Mouse (Mus musculus) CD8-positive naive resting alpha-beta T cell, adult 2 months (primary cell): ENCODE data around the gene Cd5.

ENCODE experiments used
- DNase-seq, 2 experiments: peaks; one replicate each; pipeline ENCODE4 v3.0.0; 2022; ENCODE audit warnings: low read depth in 2 of 2, low spot score in 2 of 2

Gene Cd5

GRCm38 (mm10) chr19:10731975-10732374, 6.8 kb downstream of the Cd5 start:
- DNase-seq: no peak

- DNase-seq: no peak
Observed at GRCm38 (mm10) chr19:10730469-10730868, 8.3 kb downstream of the Cd5 start.

- DNase-seq: no peak
Observed at GRCm38 (mm10) chr19:10729889-10730288, 8.9 kb downstream of the Cd5 start.

GRCm38 (mm10) chr19:10724629-10725363, 14.0 kb downstream of the Cd5 start:
- DNase-seq: no peak

GRCm38 (mm10) chr19:10723649-10724048, 15.2 kb downstream of the Cd5 start:
- DNase-seq: no peak

GRCm38 (mm10) chr19:10723084-10723483, 15.7 kb downstream of the Cd5 start:
- DNase-seq: no peak

GRCm38 (mm10) chr19:10721064-10721463, 17.7 kb downstream of the Cd5 start:
- DNase-seq: no peak

GRCm38 (mm10) chr19:10720524-10720923, 18.3 kb downstream of the Cd5 start:
- no peak for DNase-seq

GRCm38 (mm10) chr19:10719751-10720150, 19.1 kb downstream of the Cd5 start:
- no peak for DNase-seq

GRCm38 (mm10) chr19:10718251-10718775, 20.5 kb downstream of the Cd5 start:
- DNase-seq: no peak

GRCm38 (mm10) chr19:10715476-10715875, 23.3 kb downstream of the Cd5 start:
- no peak for DNase-seq

- peak; percentile 67 to 80 for DNase-seq
Observed at GRCm38 (mm10) chr19:10714682-10715475, 23.9 kb downstream of the Cd5 start.

- no peak for DNase-seq
Observed at GRCm38 (mm10) chr19:10714168-10714567, 24.6 kb downstream of the Cd5 start.

- DNase-seq: no peak
Observed at GRCm38 (mm10) chr19:10713551-10713950, 25.3 kb downstream of the Cd5 start.

GRCm38 (mm10) chr19:10712646-10713045, 26.2 kb downstream of the Cd5 start:
- DNase-seq: no peak

GRCm38 (mm10) chr19:10712194-10712593, 26.6 kb downstream of the Cd5 start:
- DNase-seq: no peak

- no peak for DNase-seq
Observed at GRCm38 (mm10) chr19:10710751-10711150, 28.1 kb downstream of the Cd5 start.

GRCm38 (mm10) chr19:10710088-10710511, 28.7 kb downstream of the Cd5 start:
- peak; percentile 31 to 49 for DNase-seq

GRCm38 (mm10) chr19:10709360-10710087, 29.3 kb downstream of the Cd5 start:
- DNase-seq: peak; percentile 74 to 81

GRCm38 (mm10) chr19:10708900-10709299, 29.9 kb downstream of the Cd5 start:
- DNase-seq: no peak

GRCm38 (mm10) chr19:10707881-10708280, 30.9 kb downstream of the Cd5 start:
- no peak for DNase-seq
